Mouse (Mus musculus): ENCODE data around the gene Dock2.
"Not testable (repeated sequence)": the region's sequence is repeated elsewhere in the genome, so short reads cannot be mapped to it uniquely, and the experiment has no call there.

The Dock2 gene

DNA sequence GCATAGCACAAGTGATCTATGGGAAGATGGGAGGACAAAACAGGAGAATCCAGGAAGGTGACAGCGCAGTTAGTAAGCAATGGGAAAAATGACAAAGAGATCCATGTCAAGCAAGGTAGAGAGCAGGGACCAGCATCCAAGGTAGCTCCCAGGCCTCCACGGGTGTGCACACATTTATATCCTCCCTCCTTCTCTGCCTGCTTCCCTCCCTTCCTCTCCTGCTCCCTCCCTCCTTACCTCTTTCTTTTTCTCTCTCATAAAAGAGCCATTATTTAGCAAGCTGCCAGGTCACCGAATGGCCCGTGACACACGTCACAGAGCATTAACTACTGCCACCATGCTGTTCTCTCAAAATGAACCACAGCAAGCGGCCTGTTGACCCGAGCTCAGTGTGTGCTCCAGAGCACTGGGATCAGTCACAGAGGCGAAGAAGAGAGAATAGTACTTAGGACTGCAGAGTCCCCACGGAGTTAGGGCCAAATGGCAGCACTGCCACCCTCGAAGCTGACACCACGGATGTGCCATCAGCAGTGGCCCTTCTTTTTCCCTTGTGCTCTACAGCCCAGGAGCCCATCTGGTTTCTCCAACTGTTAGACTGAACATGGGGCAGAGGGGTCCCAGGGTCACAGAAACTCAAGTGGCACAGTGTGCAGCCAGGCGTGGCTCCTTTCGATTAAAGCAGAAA is 499.4 kb downstream of the Dock2 start:
- no peak for DNase-seq (ENCODE audit: low spot score)

DNA sequence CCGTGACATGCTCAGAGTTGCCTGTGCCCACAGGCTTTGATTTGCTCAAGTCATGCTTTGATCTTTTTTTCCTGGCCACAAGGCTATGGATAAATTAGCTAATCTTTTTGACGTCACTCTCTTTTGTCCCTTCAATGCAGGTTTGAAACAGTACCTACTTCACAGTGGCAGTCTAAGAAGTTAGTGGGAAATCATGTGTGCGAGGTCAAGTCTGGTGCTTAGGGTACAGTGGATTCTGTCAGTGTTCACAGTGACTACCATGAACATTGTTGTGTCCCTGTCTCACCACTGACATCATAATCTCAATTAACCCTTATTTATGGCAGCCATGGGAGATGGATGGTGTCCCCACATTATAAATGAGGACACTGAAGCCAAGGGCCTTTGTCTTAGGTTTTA is 506.6 kb downstream of the Dock2 start:
- DNase-seq (ENCODE audit: low spot score), result no peak

GRCm38 (mm10) chr11:34276363-34277046 is 507.2 kb downstream of the Dock2 start:
- DNase-seq (ENCODE audit: low spot score), result no peak

DNA sequence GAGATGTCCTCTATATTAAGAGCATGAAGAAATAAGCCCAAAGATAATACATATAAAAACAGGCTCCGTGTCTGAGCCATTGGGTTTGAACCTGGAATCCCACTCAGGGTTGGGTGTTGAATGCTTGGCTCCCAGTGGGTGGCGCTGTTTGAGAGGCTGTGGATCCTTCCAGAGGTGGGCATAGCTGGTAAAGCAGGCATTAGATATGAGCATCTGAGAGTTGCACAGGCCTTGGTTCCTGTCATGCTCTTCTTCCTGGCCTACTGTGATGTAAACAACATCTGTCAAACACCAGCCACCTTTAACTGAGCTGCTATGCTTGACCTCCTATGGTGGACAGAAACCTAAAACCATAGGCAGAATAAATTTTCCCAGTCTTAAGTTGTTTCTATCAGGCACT is 507.8 kb downstream of the Dock2 start:
- no peak for DNase-seq (ENCODE audit: low spot score)

DNA sequence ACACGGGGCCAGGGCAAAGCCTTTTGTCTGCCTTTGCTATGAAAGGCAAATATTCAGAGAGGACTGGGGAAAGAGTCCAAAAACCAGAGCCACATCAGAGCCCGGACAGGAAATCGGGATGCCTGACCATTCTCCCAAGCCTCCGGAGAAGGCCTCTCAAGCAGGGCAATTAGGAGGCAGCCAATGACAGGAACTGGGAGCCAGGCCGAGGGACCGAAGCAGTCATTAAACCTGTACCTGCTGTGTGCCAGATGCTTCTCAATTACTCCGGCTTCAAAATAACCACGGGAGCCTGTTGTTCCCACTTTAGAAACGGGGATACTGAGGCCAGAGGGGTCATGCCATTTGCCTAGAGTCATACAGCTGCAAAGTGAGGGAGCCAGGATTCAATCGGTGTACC is 511.7 kb downstream of the Dock2 start:
- DNase-seq (ENCODE audit: low spot score), result no peak

DNA sequence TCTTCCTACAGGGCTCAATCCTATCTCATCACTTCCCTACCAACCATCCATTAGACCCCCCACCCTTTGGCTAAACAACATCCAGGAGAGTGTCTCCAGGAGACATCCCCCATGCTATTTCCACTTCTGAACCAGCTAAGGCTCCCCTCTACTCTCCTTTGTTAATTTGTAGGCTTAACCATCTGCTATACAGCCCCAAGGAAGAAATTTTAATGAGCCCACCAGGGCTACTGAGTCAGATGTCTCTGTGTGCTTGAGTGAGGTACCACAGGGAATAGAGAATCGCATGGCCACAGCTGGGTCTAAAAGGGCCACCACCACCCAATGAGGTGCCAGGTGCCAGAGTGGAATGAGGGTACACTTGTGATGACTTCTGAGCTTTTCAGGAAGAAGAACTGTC is 519.6 kb downstream of the Dock2 start:
- DNase-seq (ENCODE audit: low spot score), result no peak

- no peak for DNase-seq (ENCODE audit: low spot score)
Observed at GRCm38 (mm10) chr11:34258849-34259469, 524.7 kb downstream of the Dock2 start.

GRCm38 (mm10) chr11:34257548-34258189 is 526.0 kb downstream of the Dock2 start:
- DNase-seq (ENCODE audit: low spot score), result no peak

DNA sequence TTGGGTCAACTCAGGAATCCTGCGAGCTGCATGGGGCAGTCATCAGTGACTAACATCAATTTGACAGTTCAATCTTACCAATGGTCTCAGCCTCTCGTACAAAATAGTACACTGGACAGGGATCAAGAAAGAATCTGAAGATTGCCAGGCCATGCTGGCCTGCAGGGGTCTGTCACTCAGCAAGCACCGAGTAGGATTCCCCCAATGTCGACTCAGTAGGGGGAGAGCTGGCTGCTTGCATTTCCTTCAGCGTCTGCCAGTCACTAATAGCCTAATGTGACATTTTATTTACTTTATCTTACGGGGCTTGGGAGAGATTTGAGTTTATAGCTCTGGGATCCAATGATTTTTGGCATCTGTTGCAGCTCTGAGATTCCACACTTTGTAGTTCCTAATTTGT is 540.7 kb downstream of the Dock2 start:
- no peak for DNase-seq (ENCODE audit: low spot score)

GRCm38 (mm10) chr11:34240252-34240651 is 543.4 kb downstream of the Dock2 start:
- DNase-seq (ENCODE audit: low spot score), result no peak

GRCm38 (mm10) chr11:34239691-34240090 is 544.0 kb downstream of the Dock2 start:
- no peak for DNase-seq (ENCODE audit: low spot score)

DNA sequence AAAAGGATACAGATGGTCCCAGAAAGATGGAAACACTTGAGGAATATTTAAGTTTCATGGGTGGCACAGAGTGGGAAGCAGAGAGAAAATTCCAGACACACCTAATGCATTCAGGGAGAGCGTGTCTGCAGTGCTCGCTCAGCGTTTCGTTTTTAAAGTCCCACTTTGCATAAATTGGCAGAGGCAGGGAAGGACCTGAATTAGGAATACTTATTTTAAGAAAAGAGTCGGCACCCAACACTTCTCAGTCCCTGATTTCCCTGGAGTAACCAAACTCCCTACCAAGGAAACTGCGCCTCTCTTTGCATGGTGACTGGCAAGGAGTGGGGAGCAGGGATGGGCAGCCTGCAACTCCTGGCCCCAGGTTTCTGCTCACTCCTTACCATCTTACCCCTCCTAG is 546.8 kb downstream of the Dock2 start:
- DNase-seq (ENCODE audit: low spot score), result no peak

- DNase-seq (ENCODE audit: low spot score), result no peak
Observed at GRCm38 (mm10) chr11:34236091-34236759, 547.5 kb downstream of the Dock2 start.

- DNase-seq (ENCODE audit: low spot score), result peak; percentile 50
Observed at GRCm38 (mm10) chr11:34228758-34229364, 554.8 kb downstream of the Dock2 start.

- DNase-seq (ENCODE audit: low spot score), result no peak
Observed at GRCm38 (mm10) chr11:34227180-34227579, 556.5 kb downstream of the Dock2 start.

DNA sequence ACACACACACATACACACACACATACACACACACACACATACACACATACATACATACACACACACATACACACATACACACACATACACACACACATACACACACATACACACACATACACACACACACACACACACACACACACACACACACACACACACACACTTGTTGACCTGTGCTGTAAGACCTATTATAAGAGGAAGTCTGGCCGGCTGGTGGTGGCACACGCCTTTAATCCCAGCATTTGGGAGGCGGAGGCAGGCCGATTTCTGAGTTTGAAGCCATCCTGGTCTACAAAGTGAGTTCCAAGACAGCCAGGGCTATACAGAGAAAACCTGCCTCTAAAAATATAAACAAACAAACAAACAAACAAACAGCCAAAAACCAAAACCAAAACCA is 563.1 kb downstream of the Dock2 start:
- DNase-seq (ENCODE audit: low spot score), result not testable (repeated sequence)

GRCm38 (mm10) chr11:34212853-34213252 is 570.8 kb downstream of the Dock2 start:
- peak; percentile 87 for DNase-seq (ENCODE audit: low spot score)

- no peak for DNase-seq (ENCODE audit: low spot score)
Observed at GRCm38 (mm10) chr11:34207989-34208388, 575.7 kb downstream of the Dock2 start, which contains the start of gene Foxi1. TSS of gene Foxi1 (minus strand) at chr11:34208089.

- DNase-seq (ENCODE audit: low spot score), result no peak
Observed at GRCm38 (mm10) chr11:34202769-34203168, 580.9 kb downstream of the Dock2 start.

- DNase-seq (ENCODE audit: low spot score), result no peak
Observed at GRCm38 (mm10) chr11:34195142-34195541, 588.5 kb downstream of the Dock2 start.

GRCm38 (mm10) chr11:34194158-34194941 is 589.3 kb downstream of the Dock2 start:
- no peak for DNase-seq (ENCODE audit: low spot score)

Measured in layer of hippocampus, adult 9-10 months (tissue).